1 mouse cellular context compared by ENCODE assay signal in the genomic region with DNA sequence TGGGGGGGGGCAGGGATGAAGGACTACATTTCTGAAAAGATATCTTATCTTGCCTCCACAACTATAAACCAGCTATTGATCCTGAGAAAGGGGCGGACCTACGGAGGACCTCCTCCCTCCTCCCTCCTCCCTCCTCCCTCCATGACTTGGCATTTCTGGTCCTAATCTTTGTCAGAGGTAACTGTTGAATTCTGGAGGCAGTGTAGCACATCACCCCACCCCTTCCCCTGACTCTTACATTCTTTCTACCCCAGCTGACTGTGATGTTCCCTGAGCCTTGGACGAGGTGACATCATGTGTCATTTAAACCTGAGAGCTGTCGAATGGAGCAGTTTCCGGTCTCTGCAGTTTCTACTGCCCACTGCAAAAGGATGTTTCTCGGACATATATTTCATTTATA.
TF ChIP-seq lines count a peak whose summit lies in the region.

No protein-coding gene starts in this region.

TF ChIP-seq in MEL, 35 proteins besides CTCF, POLR2A, EP300 and RAD21:
- TF ChIP-seq GATA1 (IDR thresholded peaks at IDR 0.05; ENCODE audit: low read depth, low read length) (no peak), MYC (IDR thresholded peaks at IDR 0.05; ENCODE audit: low read depth, low read length) (no peak), CHD1 (IDR thresholded peaks at IDR 0.05; ENCODE audit: low read depth, low read length) (no peak), ZC3H11A (IDR thresholded peaks at IDR 0.05; ENCODE audit: low read depth, low read length) (no peak), MAZ (IDR thresholded peaks at IDR 0.05; ENCODE audit: low read depth, low read length) (0 out of 2 replicates have a peak, but pooled peaks have one; percentile 52), USF2 (IDR thresholded peaks at IDR 0.05; ENCODE audit: borderline replicate concordance in 1 of 2, insufficient read depth in 1 of 2, low read depth in 1 of 2, low read length in 2 of 2) (no peak), GABPA (IDR thresholded peaks at IDR 0.05; ENCODE audit: low read depth, low read length) (no peak), TAL1 (IDR thresholded peaks at IDR 0.05; ENCODE audit: low read length) (no peak), MEF2A (IDR thresholded peaks at IDR 0.05; ENCODE audit: extremely low read depth, insufficient replicate concordance, low read depth, low read length, poor library complexity, severe bottlenecking) (no peak), RCOR1 (IDR thresholded peaks at IDR 0.05; ENCODE audit: low read depth, low read length) (no peak), ETS1 (IDR thresholded peaks at IDR 0.05; ENCODE audit: low read depth, low read length) (peak; percentile 62), MYB (IDR thresholded peaks at IDR 0.05; ENCODE audit: low read depth, low read length) (no peak), KAT2A (conservative IDR thresholded peaks at IDR 0.05; ENCODE audit: low read depth, low read length) (no peak), CHD2 (IDR thresholded peaks at IDR 0.05; ENCODE audit: low read length) (no peak)
